Mouse (Mus musculus): ENCODE measurements around the gene Olfr320. TPM values are rescaled to one million over a fixed set of nuclear protein-coding genes. Genes with fewer than 3 reads are reported as not detected.

Olfr320 gene
- polyA plus RNA-seq (2015; fragmentation: Nextera tagmentation; extraction: Ambion mirVana): not detected in 2 replicates

GRCm38 (mm10) chr11:58680799-58681198 is at the start of gene Olfr320:
TSS of gene Olfr320 (plus strand) at chr11:58681099.

GRCm38 (mm10) chr11:58640272-58640867 is 40.5 kb upstream of the Olfr320 start, which contains the start of gene Trim58:
TSS of gene Trim58 (plus strand) at chr11:58640465.

GRCm38 (mm10) chr11:58658596-58658995 is 22.3 kb upstream of the Olfr320 start, which contains the start of gene Olfr322:
TSS of gene Olfr322 (plus strand) at chr11:58658782.

GRCm38 (mm10) chr11:58698862-58699261 is 18.0 kb downstream of the Olfr320 start, which contains the start of gene Olfr319:
TSS of gene Olfr319 (plus strand) at chr11:58699162.

GRCm38 (mm10) chr11:58723914-58724313 is 43.0 kb downstream of the Olfr320 start, which contains the start of gene Olfr318:
TSS of gene Olfr318 (minus strand) at chr11:58724014.

Other genes starting within 250 kb of the Olfr320 start
- not detected in 2 replicates for gene Gm12253, start 248.5 kb upstream of the Olfr320 start, polyA plus RNA-seq (2015; fragmentation: Nextera tagmentation; extraction: Ambion mirVana)
- not detected in 2 replicates for gene Lypd9, start 228.2 kb upstream of the Olfr320 start, polyA plus RNA-seq (2015; fragmentation: Nextera tagmentation; extraction: Ambion mirVana)
- gene Olfr30, start 218.8 kb upstream of the Olfr320 start, polyA plus RNA-seq (2015; fragmentation: Nextera tagmentation; extraction: Ambion mirVana): not detected in 2 replicates
- not detected in 2 replicates for gene Olfr332, start 188.5 kb upstream of the Olfr320 start, polyA plus RNA-seq (2015; fragmentation: Nextera tagmentation; extraction: Ambion mirVana)
- gene Olfr331, start 178.5 kb upstream of the Olfr320 start, polyA plus RNA-seq (2015; fragmentation: Nextera tagmentation; extraction: Ambion mirVana): not detected in 2 replicates
- gene Olfr330, start 146.3 kb upstream of the Olfr320 start, polyA plus RNA-seq (2015; fragmentation: Nextera tagmentation; extraction: Ambion mirVana): 1.7 and 4.9 TPM in 2 replicates
- 0.28 and 2.0 TPM in 2 replicates for gene Olfr329-ps, start 134.7 kb upstream of the Olfr320 start, polyA plus RNA-seq (2015; fragmentation: Nextera tagmentation; extraction: Ambion mirVana)
- gene Olfr328, start 125.5 kb upstream of the Olfr320 start, polyA plus RNA-seq (2015; fragmentation: Nextera tagmentation; extraction: Ambion mirVana): 0.24 and 0.77 TPM in 2 replicates
- 0.25 TPM in 1 of 2 replicates, not detected in the other for gene Olfr224, start 110.5 kb upstream of the Olfr320 start, polyA plus RNA-seq (2015; fragmentation: Nextera tagmentation; extraction: Ambion mirVana)
- 0.20 TPM in 1 of 2 replicates, not detected in the other for gene Olfr325, start 103.4 kb upstream of the Olfr320 start, polyA plus RNA-seq (2015; fragmentation: Nextera tagmentation; extraction: Ambion mirVana)
- gene Olfr324, start 86.0 kb upstream of the Olfr320 start, polyA plus RNA-seq (2015; fragmentation: Nextera tagmentation; extraction: Ambion mirVana): not detected in 2 replicates
- 2.0 TPM in 1 of 2 replicates, not detected in the other for gene 2210407C18Rik, start 65.0 kb upstream of the Olfr320 start, polyA plus RNA-seq (2015; fragmentation: Nextera tagmentation; extraction: Ambion mirVana)
- not detected in 2 replicates for gene Olfr323, start 50.6 kb upstream of the Olfr320 start, polyA plus RNA-seq (2015; fragmentation: Nextera tagmentation; extraction: Ambion mirVana)
- 0.20 and 1.0 TPM in 2 replicates for gene Trim58, start 40.6 kb upstream of the Olfr320 start, polyA plus RNA-seq (2015; fragmentation: Nextera tagmentation; extraction: Ambion mirVana)
- gene Olfr322, start 22.3 kb upstream of the Olfr320 start, polyA plus RNA-seq (2015; fragmentation: Nextera tagmentation; extraction: Ambion mirVana): not detected in 2 replicates
- not detected in 2 replicates for gene Olfr319, start 18.1 kb downstream of the Olfr320 start, polyA plus RNA-seq (2015; fragmentation: Nextera tagmentation; extraction: Ambion mirVana)
- not detected in 2 replicates for gene Olfr318, start 42.9 kb downstream of the Olfr320 start, polyA plus RNA-seq (2015; fragmentation: Nextera tagmentation; extraction: Ambion mirVana)
- gene Olfr317, start 58.1 kb downstream of the Olfr320 start, polyA plus RNA-seq (2015; fragmentation: Nextera tagmentation; extraction: Ambion mirVana): not detected in 2 replicates
- gene Olfr316, start 71.6 kb downstream of the Olfr320 start, polyA plus RNA-seq (2015; fragmentation: Nextera tagmentation; extraction: Ambion mirVana): not detected in 2 replicates
- not detected in 2 replicates for gene Olfr315, start 92.1 kb downstream of the Olfr320 start, polyA plus RNA-seq (2015; fragmentation: Nextera tagmentation; extraction: Ambion mirVana)
- not detected in 2 replicates for gene Olfr314, start 101.9 kb downstream of the Olfr320 start, polyA plus RNA-seq (2015; fragmentation: Nextera tagmentation; extraction: Ambion mirVana)
- 20.7 and 23.2 TPM in 2 replicates for gene Fam183b, start 120.9 kb downstream of the Olfr320 start, polyA plus RNA-seq (2015; fragmentation: Nextera tagmentation; extraction: Ambion mirVana)
- gene Olfr313, start 133.9 kb downstream of the Olfr320 start, polyA plus RNA-seq (2015; fragmentation: Nextera tagmentation; extraction: Ambion mirVana): not detected in 2 replicates
- not detected in 2 replicates for gene Olfr312, start 148.1 kb downstream of the Olfr320 start, polyA plus RNA-seq (2015; fragmentation: Nextera tagmentation; extraction: Ambion mirVana)
- not detected in 2 replicates for gene Olfr311, start 158.2 kb downstream of the Olfr320 start, polyA plus RNA-seq (2015; fragmentation: Nextera tagmentation; extraction: Ambion mirVana)
- gene Gm12258, start 166.1 kb downstream of the Olfr320 start, polyA plus RNA-seq (2015; fragmentation: Nextera tagmentation; extraction: Ambion mirVana): 4.3 and 5.0 TPM in 2 replicates
- 4.5 and 5.1 TPM in 2 replicates for gene 2810021J22Rik, start 186.1 kb downstream of the Olfr320 start, polyA plus RNA-seq (2015; fragmentation: Nextera tagmentation; extraction: Ambion mirVana)
- gene Zfp39, start 223.1 kb downstream of the Olfr320 start, polyA plus RNA-seq (2015; fragmentation: Nextera tagmentation; extraction: Ambion mirVana): 4.0 and 4.4 TPM in 2 replicates
- 0.63 TPM in 1 of 2 replicates, not detected in the other for gene Btnl10, start 236.8 kb downstream of the Olfr320 start, polyA plus RNA-seq (2015; fragmentation: Nextera tagmentation; extraction: Ambion mirVana)

All from adrenal gland, postnatal 0 days (tissue).